Mouse (Mus musculus): ENCODE measurements around the gene Thoc6. TPM values are rescaled to one million over a fixed set of nuclear protein-coding genes. Genes with fewer than 3 reads are reported as not detected.

Gene Thoc6
- polyA plus RNA-seq, 1 experiment from 2014 or later: 47.2 TPM

DNA sequence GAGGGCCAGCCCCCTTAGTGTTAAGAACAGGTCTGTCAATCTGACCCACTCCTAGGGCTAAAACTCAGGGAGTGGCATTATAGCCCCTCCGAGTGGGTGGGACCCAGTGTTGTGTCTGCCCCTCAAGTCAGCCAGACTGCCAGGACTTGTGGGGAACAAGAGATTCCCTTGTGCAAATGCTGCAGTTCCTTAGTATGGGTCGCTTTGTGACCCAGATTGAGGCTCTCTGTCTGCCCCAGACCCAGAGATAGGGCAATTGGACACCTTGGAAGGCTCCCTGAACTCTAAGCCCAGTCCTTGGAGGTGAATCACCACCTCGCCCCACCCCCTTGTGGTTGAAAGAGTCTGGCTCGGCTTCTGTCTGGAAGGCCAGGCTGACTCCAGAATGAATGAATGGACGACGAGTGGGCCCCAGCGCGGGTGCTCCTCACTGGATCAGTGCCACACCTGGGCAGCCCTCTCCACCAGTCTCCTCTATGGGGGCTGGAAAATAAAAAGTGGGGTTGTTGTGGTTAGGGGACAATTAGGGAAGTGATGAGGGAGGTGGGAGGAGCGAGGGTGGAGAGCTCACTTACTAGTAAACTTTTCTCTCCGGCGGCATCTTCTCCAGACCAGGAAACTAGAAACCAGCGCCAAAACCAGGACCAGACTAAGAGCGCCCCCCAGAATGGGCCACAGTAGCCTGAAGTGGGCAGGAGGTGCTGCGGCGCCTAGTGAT is 2.0 kb upstream of the Thoc6 start:
- H3K9ac ChIP-seq: peak overlapping the region; percentile 65; the same call in 1 of the 2 replicates
- H3K27me3 ChIP-seq: peaks cover 62% of the 10 kb centered on the region
- H3K4me3 ChIP-seq: peak overlapping the region; percentile 47
- ATAC-seq (ENCODE audit: low FRiP score): no peak
- peak overlapping the region; percentile 84 for H3K4me2 ChIP-seq
- 12% methylated on average over 15 of the region's 15 CpGs for WGBS
- H3K36me3 ChIP-seq: no peaks in the 10 kb centered on the region
- no peaks in the 10 kb centered on the region for H3K9me3 ChIP-seq
- peaks cover 55% of the 10 kb centered on the region for H3K4me1 ChIP-seq (replicated peaks)
- H3K27ac ChIP-seq: no peak overlapping the region

DNA sequence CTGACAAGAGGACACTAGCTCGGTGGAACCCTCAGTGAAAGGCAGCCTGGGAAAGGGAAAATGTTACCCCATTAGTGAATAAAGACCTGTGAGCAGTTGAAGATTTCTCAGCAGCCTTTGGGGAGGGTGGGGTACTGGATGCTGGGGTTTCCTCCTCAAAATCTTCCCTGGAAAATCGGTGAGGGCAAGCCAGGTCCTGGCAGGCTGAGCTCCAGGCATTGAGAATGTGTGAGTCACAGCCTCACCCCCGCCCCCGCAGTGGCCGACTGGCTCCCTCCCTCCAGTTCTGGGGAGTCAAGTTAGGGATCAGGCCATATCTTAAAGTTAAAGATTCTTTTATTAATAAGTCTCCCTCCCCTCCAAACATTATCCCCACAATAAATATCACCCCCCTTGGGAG is 1.4 kb upstream of the Thoc6 start:
- no peak overlapping the region for H3K27ac ChIP-seq
- H3K9ac ChIP-seq: peak overlapping the region; percentile 79; the same call in 1 of the 2 replicates
- ATAC-seq (ENCODE audit: low FRiP score): no peak
- peaks cover 6% of the 10 kb centered on the region for H3K36me3 ChIP-seq
- H3K4me1 ChIP-seq (replicated peaks): peaks cover 55% of the 10 kb centered on the region
- peak overlapping the region; percentile 74 for H3K4me2 ChIP-seq
- no peaks in the 10 kb centered on the region for H3K9me3 ChIP-seq
- H3K27me3 ChIP-seq: peaks cover 56% of the 10 kb centered on the region
- peak overlapping the region; percentile 58; the same call in 1 of the 2 replicates for H3K4me3 ChIP-seq
- 50% methylated on average over 5 of the region's 5 CpGs for WGBS

DNA sequence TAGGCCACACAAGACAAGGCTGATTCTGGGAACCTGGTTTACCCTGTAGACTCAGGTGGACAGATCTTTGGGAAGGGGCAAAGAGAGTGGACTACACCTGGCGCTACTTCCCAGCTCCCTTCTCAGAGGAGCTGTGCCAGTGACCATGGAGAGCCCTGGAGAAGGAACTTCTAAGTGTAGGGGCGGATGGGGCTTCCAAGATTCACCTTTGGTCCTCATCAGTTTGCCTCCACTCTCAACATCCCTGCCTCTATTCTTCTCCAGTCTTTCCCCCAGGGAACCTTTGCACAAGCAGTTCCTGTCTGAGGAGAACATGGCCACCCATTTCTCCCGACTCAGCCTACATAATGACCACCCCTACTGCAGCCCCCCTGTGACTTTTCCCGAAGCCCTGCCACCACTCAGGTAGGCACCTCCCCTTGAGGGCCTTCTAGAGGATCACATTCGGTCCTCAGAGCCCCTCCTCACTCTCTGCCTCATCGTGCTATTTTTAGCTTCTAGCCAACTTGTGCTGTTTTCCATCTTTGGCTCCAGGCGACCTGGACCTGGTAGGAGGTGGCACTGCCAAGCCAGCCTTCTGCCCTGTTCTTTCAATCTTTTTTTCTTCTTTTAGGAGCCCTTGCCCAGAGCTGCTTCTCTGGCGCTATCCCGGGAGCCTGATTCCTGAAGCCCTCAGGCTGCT is 730 bp upstream of the Thoc6 start:
- H3K9ac ChIP-seq: peak overlapping the region; percentile 79
- ATAC-seq (ENCODE audit: low FRiP score): no peak
- H3K9me3 ChIP-seq: no peaks in the 10 kb centered on the region
- H3K4me3 ChIP-seq: peak overlapping the region; percentile 58
- H3K27ac ChIP-seq: peak overlapping the region; percentile 90
- H3K4me1 ChIP-seq (replicated peaks): peaks cover 52% of the 10 kb centered on the region
- H3K27me3 ChIP-seq: peaks cover 49% of the 10 kb centered on the region
- H3K36me3 ChIP-seq: peaks cover 13% of the 10 kb centered on the region
- H3K4me2 ChIP-seq: peak overlapping the region; percentile 74
- WGBS: 46% methylated on average over 9 of the region's 9 CpGs

DNA sequence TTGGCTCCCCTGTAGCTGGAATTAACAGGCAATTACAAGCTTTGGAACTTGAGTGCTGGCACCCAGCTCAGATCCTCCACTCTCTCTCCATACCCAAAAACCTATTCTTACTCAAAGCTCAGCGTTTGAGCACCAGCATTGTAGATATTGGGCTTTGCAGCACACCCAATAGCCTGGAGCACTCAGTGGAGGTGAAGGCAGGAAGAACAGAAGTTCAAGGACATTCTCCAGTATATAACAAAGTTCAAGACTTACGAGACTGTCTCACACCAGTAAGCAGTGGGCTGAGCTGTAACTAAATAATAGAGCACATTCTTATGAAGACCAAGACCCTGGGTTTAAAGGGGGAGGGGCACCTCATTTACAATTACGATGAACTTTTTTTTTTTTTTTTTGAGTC is 921 bp downstream of the Thoc6 start:
- no peaks in the 10 kb centered on the region for H3K9me3 ChIP-seq
- peak overlapping the region; percentile 79; the same call in 1 of the 2 replicates for H3K9ac ChIP-seq
- ATAC-seq (ENCODE audit: low FRiP score): 0 out of 2 replicates have a peak, but pooled peaks have one; percentile 0
- 71% methylated on average over 3 of the region's 3 CpGs for WGBS
- peak overlapping the region; percentile 58 for H3K4me3 ChIP-seq
- no peak overlapping the region for H3K27ac ChIP-seq
- H3K36me3 ChIP-seq: peaks cover 30% of the 10 kb centered on the region
- H3K4me1 ChIP-seq (replicated peaks): peaks cover 48% of the 10 kb centered on the region
- peaks cover 32% of the 10 kb centered on the region for H3K27me3 ChIP-seq
- peak overlapping the region; percentile 74 for H3K4me2 ChIP-seq

DNA sequence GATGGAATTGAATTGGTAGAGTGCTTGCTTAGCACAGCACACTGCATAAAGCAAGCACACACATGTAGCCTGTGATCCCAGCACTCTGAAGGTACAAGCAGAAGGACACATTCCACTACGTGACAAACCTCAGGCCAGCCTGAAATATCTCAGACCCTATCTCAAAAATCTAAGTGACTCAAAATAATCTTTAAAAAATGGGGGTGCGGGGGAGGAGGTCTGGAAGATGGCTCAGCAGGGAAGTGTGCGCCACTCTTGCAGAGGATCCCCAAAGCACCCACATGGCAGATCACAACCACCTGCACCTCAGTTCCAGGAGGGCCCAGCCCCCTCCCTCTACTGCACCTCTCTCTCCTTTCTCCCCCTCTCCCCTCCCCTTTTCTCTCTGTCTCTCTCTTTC is 2.2 kb downstream of the Thoc6 start:
- H3K4me3 ChIP-seq: no peak overlapping the region
- no peak for ATAC-seq (ENCODE audit: low FRiP score)
- no peak overlapping the region for H3K27ac ChIP-seq
- 96% methylated on average over 3 of the region's 3 CpGs for WGBS
- H3K36me3 ChIP-seq: peaks cover 42% of the 10 kb centered on the region
- peaks cover 37% of the 10 kb centered on the region for H3K4me1 ChIP-seq (replicated peaks)
- H3K9ac ChIP-seq: no peak overlapping the region
- peaks cover 21% of the 10 kb centered on the region for H3K27me3 ChIP-seq
- H3K4me2 ChIP-seq: no peak overlapping the region
- no peaks in the 10 kb centered on the region for H3K9me3 ChIP-seq

DNA sequence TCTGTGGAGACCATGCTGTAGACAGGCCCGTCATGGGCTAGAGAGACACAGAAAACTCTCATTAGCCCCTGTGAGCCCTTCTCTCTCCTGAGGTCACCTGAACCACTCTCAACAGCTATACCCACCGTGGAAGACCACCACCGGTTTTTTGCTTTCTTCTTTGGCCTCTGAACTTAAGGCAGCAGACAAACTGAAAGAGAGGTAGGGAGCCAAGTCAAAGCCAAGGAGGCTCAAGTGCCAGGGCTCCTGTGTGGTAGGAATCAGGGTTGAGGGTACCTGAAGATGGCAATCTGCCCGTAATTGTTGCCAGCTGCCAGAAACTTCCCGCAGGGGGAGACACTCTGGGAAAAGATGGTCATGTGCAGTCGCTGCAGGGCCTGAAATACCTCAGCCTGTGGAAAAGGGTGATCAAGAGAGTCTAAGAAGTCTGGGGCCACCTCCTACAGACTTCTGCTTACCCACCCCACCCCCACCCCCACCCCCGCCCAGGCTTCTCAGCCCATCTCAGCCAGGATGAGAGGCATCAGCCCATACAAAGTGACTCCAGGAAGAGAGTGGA is 3.1 kb downstream of the Thoc6 start:
- H3K4me1 ChIP-seq (replicated peaks): peaks cover 27% of the 10 kb centered on the region
- no peak overlapping the region for H3K4me3 ChIP-seq
- no peaks in the 10 kb centered on the region for H3K9me3 ChIP-seq
- H3K9ac ChIP-seq: no peak overlapping the region
- peaks cover 49% of the 10 kb centered on the region for H3K36me3 ChIP-seq
- 92% methylated on average over 7 of the region's 7 CpGs for WGBS
- H3K4me2 ChIP-seq: no peak overlapping the region
- ATAC-seq (ENCODE audit: low FRiP score): no peak
- H3K27me3 ChIP-seq: peaks cover 12% of the 10 kb centered on the region
- no peak overlapping the region for H3K27ac ChIP-seq

DNA sequence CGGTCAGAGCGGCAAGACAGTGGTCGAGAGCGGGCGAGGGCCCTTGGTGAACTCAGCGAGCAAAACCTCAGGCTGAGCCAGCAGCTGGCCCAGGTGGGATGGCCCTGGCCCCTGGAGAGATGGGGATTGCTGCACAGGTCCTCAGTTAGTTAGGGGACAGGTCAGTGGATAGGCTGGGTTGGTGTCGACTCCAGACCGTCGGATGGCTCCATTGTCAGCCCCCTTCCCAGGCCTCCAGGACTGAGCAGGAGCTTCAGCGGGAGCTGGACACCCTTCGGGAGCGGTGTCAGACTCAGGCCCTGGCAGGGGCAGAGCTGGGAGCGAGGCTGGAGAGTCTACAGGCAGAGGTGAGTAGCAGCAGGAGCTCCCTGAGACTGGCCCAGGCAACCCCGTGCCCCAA is 8.2 kb downstream of the Thoc6 start:
- no peak for ATAC-seq (ENCODE audit: low FRiP score)

DNA sequence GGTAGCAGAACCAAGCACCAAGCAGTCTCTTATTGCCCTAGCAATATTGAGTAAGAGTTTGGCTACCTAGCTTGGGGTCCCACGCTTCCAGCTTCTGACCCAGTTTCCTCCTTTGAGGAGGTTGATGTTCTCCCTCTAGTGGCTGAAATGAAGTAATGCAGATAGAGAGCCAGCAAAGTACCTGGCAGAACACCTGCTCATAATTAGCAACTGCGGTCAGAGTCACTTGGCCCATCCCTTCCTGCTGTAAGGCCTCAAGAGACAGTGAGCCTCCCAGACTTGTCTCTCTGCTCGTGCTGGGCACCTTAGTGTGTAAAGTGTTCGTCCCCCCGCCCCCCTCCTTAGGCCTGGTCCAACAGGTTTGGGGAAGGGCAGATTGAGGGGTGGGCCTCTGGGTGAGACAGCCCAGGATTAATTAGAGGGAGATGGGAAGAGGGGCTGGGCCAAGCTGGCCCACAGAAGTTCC is 9.1 kb downstream of the Thoc6 start:
- WGBS: 14% methylated on average over 5 of the region's 5 CpGs
- Histone ChIP-seq H3K27ac (no peak overlapping the region), H3K9me3 (no peaks in the 10 kb centered on the region), H3K4me1 (replicated peaks) (peaks cover 8% of the 10 kb centered on the region; the same call in 1 of the 2 replicates), H3K27me3 (peaks cover 42% of the 10 kb centered on the region), H3K4me3 (no peak overlapping the region), H3K4me2 (no peak overlapping the region), H3K36me3 (peaks cover 38% of the 10 kb centered on the region), H3K9ac (no peak overlapping the region)
- peak; percentile 39; the same call in 1 of the 2 replicates for ATAC-seq (ENCODE audit: low FRiP score)

More for the DNA sequence above, 8.2 kb downstream of the Thoc6 start:
- H3K9ac ChIP-seq: no peak overlapping the region
- no peak overlapping the region for H3K27ac ChIP-seq
- no peaks in the 10 kb centered on the region for H3K9me3 ChIP-seq
- H3K4me3 ChIP-seq: no peak overlapping the region
- WGBS: 81% methylated on average over 14 of the region's 14 CpGs
- peaks cover 4% of the 10 kb centered on the region; the same call in 1 of the 2 replicates for H3K4me1 ChIP-seq (replicated peaks)
- peaks cover 33% of the 10 kb centered on the region for H3K27me3 ChIP-seq
- H3K4me2 ChIP-seq: no peak overlapping the region
- peaks cover 47% of the 10 kb centered on the region for H3K36me3 ChIP-seq

DNA sequence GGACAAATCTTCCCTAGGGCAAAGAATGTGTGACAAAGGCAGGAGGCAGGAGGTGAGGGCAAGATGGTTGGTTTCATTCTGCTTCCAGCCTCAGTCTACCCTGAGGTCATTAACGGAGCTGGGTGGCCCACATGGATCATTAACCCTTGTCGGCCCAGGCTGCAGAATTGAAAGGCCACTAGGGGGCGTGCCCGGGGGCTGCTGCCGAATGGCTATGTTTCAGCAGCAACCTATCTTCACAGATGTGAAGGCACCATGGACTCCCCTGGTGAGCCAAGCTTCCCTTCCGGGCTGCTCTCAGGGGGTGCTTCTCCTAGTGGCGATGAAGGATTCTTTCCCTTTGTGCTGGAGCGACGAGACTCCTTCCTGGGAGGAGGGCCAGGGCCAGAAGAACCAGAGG is 12.2 kb downstream of the Thoc6 start:
- WGBS: 3% methylated on average over 9 of the region's 9 CpGs
- ATAC-seq (ENCODE audit: low FRiP score): no peak
- Histone ChIP-seq H3K36me3 (peaks cover 7% of the 10 kb centered on the region), H3K9me3 (no peaks in the 10 kb centered on the region), H3K4me2 (no peak overlapping the region), H3K4me1 (replicated peaks) (peaks cover 8% of the 10 kb centered on the region; the same call in 1 of the 2 replicates), H3K4me3 (no peak overlapping the region), H3K27ac (no peak overlapping the region), H3K9ac (no peak overlapping the region), H3K27me3 (peaks cover 61% of the 10 kb centered on the region)

DNA sequence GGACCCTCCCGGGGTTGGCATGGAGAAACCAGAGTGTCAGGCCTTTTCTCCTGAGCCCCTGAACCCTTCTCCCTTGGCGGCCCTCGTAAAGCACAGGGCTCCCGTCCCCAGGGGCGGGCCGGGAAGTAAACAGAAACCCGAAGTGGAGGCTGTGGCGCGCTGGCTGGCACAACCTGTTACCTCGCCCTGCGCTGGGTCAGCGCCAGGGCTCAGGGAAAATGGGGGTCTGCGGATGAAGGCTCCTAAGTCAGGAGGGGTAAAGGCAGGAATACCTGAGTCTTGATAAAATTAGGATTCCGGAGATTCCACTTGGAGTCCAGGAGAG is 12.8 kb downstream of the Thoc6 start:
- H3K9me3 ChIP-seq: no peaks in the 10 kb centered on the region
- no peak overlapping the region for H3K4me2 ChIP-seq
- H3K36me3 ChIP-seq: peaks cover under 1% of the 10 kb centered on the region; the same call in 1 of the 2 replicates
- 0 out of 2 replicates have a peak overlapping the region, but pooled peaks have one; percentile 5 for H3K4me3 ChIP-seq
- H3K27me3 ChIP-seq: peaks cover 61% of the 10 kb centered on the region
- H3K9ac ChIP-seq: no peak overlapping the region
- WGBS: 6% methylated on average over 14 of the region's 14 CpGs
- no peak for ATAC-seq (ENCODE audit: low FRiP score)
- peaks cover 8% of the 10 kb centered on the region; the same call in 1 of the 2 replicates for H3K4me1 ChIP-seq (replicated peaks)
- H3K27ac ChIP-seq: no peak overlapping the region

DNA sequence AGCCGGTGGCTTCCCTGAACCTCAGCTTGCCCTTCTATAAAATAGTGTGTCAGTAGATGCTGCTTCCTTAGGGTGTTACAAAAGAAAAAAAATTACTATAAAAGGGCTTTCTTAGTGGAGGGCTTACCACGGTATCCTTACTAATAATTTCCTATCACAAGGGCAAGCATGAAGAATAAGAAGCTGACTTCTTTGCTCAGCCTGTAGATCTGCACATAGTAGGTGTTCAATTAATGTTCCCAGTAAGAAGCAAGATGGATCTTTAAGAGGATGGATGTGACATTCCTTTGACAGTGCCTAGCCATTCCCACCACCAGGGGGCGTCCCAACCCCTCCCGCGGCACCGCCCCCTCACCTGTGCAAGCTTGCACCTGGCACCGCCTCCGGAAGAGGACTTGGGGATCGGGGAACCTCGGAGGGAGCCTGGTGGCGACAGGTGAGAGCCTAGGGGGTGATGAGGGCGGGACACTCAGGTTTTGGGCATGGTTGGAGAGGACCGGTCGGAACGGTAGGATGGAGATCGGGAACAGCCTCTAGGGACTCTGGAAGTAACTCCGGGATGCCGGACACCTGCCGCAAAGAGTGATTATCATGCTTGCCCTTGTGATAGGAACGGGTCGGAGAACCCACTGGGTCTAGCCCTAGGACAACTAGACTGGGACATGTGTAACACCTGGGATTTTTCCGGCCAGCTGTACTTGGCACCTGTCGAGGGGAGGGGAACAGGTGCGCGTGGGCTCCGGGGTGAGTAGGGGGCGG is 13.4 kb downstream of the Thoc6 start, which contains the start of gene Bicdl2:
Bicdl2 (plus strand) TSS at position 390 of the 759 bp plus-strand sequence.
- H3K4me2 ChIP-seq: no peak within 1 kb of the TSS
- peaks cover 61% of the 10 kb centered on the region for H3K27me3 ChIP-seq
- WGBS: 6% methylated on average over 27 of the region's 27 CpGs
- no peak within 1 kb of the TSS for H3K9ac ChIP-seq
- ATAC-seq (ENCODE audit: low FRiP score): no peak
- H3K9me3 ChIP-seq: no peaks in the 10 kb centered on the region
- no peak within 1 kb of the TSS for H3K27ac ChIP-seq
- H3K4me1 ChIP-seq (replicated peaks): peaks cover 8% of the 10 kb centered on the region; the same call in 1 of the 2 replicates
- H3K4me3 ChIP-seq: 0 out of 2 replicates have a peak within 1 kb of the TSS, but pooled peaks have one; percentile 5
- H3K36me3 ChIP-seq: no peaks in the 10 kb centered on the region

Measured in hindbrain, embryonic 13.5 days (tissue).